Mouse (Mus musculus): ENCODE data around the gene Cops7b. TPM values are rescaled to one million over a fixed set of nuclear protein-coding genes. Genes with fewer than 3 reads are reported as not detected.

Cops7b gene
- polyA plus RNA-seq, 1 experiment from 2014 or later, result 64.6 TPM

GRCm38 (mm10) chr1:86633840-86634750, 51.4 kb downstream of the Cops7b start:
- H3K27me3 ChIP-seq (replicated peaks; ENCODE audit: control insufficient read depth, insufficient read depth, low read length), result no peaks in the 10 kb centered on the region
- no peak overlapping the region for H3K9ac ChIP-seq (replicated peaks; ENCODE audit: low read depth, low read length)
- WGBS, result 48% methylated on average over 7 of the region's 7 CpGs
- no peaks in the 10 kb centered on the region for H3K36me3 ChIP-seq (ENCODE audit: control insufficient read depth, insufficient read depth)
- H3K27ac ChIP-seq (ENCODE audit: low read length), result peak overlapping the region; percentile 37
- peak overlapping the region; percentile 14; the same call in 1 of the 2 replicates for H3K4me3 ChIP-seq (replicated peaks; ENCODE audit: low read length)
- peak overlapping the region; percentile 43 for H3K4me2 ChIP-seq (ENCODE audit: low read length)
- ATAC-seq, result peak; percentile 62
- no peaks in the 10 kb centered on the region for H3K9me3 ChIP-seq (ENCODE audit: control insufficient read depth, low read length)
- 0 out of 2 replicates have a peak, but pooled peaks cover 4% of the 10 kb centered on the region for H3K4me1 ChIP-seq (replicated peaks; ENCODE audit: control insufficient read depth, insufficient read depth, low read length)

DNA sequence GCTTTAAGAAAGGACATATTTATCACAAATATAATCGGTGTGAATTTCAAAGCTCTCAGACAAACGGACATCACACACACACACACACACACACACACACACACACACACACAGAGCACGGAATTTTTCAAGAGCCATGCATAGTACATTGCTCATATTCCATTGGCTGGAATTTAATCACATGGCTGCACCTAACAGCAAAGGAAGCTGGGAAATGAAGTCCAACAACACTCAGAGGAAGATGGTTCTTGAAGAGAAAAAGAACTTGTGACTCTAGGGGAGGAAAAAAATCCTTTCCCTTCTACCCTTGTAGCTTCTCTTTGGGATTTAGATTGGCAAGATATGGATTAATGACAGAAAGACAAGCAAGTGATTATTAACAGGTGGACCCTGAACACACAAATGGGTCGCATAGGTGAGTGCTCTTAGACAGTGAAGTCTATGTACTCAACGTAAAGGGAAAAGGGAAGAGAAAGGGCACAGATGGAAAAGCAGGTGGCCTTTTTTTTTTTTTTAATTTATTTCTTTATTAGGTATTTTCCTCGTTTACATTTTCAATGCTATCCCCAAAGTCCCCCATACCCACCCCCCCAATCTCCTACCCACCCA, 52.2 kb downstream of the Cops7b start:
- no peaks in the 10 kb centered on the region for H3K9me3 ChIP-seq (ENCODE audit: control insufficient read depth, low read length)
- no peak overlapping the region for H3K9ac ChIP-seq (replicated peaks; ENCODE audit: low read depth, low read length)
- H3K4me1 ChIP-seq (replicated peaks; ENCODE audit: control insufficient read depth, insufficient read depth, low read length), result 0 out of 2 replicates have a peak, but pooled peaks cover 4% of the 10 kb centered on the region
- H3K36me3 ChIP-seq (ENCODE audit: control insufficient read depth, insufficient read depth), result no peaks in the 10 kb centered on the region
- no peak overlapping the region for H3K27ac ChIP-seq (ENCODE audit: low read length)
- ATAC-seq, result peak; percentile 94
- peak overlapping the region; percentile 14; the same call in 1 of the 2 replicates for H3K4me3 ChIP-seq (replicated peaks; ENCODE audit: low read length)
- no peaks in the 10 kb centered on the region for H3K27me3 ChIP-seq (replicated peaks; ENCODE audit: control insufficient read depth, insufficient read depth, low read length)
- peak overlapping the region; percentile 43 for H3K4me2 ChIP-seq (ENCODE audit: low read length)
- WGBS, result 56% methylated on average over 6 of the region's 6 CpGs

DNA sequence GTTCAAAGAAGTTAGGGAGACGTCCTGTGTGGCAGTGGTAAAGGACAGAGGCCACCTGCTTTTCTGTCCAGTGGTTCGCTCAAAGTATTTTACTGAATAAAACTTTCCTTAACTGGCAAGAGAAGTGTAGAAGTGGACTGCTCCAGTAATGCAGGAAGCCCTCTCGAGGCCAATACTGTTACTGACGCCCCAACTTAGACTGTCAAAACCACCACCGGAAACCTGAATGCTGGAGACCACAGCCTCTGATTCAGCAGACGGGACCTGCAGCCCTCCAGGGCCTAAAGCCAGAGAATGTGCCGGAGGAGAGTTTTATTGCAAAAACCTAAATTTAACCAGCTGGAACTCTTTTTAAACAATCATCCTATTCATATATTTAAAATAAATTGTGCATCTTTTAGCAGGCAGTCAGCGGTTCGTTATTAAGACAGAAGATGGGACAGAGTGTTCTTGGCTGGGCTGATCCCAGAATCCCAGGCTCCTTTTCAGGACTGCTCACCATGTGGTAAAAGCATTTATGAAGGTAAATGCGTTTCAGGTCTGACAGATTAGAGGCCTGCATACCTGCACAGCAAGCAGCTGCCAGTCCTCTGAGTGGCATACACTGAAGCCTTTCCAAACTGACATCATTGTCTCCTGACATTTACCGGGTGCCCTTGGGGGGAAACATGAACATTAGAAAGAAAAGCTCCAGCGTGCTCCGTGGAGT, 60.6 kb downstream of the Cops7b start:
- Histone ChIP-seq H3K4me1 (replicated peaks; ENCODE audit: control insufficient read depth, insufficient read depth, low read length) (no peaks in the 10 kb centered on the region), H3K4me2 (ENCODE audit: low read length) (no peak overlapping the region), H3K36me3 (ENCODE audit: control insufficient read depth, insufficient read depth) (no peaks in the 10 kb centered on the region), H3K4me3 (replicated peaks; ENCODE audit: low read length) (no peak overlapping the region), H3K27me3 (replicated peaks; ENCODE audit: control insufficient read depth, insufficient read depth, low read length) (no peaks in the 10 kb centered on the region), H3K27ac (ENCODE audit: low read length) (no peak overlapping the region), H3K9me3 (ENCODE audit: control insufficient read depth, low read length) (no peaks in the 10 kb centered on the region), H3K9ac (replicated peaks; ENCODE audit: low read depth, low read length) (no peak overlapping the region)
- 50% methylated on average over 13 of the region's 13 CpGs for WGBS
- no peak for ATAC-seq

DNA sequence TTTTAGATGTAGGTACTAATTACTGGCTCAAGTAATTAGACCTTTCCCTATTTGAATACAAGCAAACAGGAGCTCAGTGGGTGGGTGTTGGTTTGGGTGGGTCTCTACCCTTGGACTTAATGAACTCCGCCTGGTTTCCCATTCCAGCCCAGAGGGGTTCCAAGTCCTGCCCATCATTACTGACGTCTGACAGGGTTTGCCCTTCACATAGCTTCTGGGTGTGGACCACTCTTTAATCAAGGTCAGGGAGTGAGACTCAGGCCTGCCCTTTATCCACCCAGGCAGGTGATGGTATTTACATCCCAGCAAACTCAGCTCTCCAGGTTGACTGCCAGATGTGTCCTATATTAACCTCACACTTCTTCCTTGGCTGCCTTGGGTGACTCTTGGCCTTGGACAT, 64.8 kb downstream of the Cops7b start:
- no peaks in the 10 kb centered on the region for H3K4me1 ChIP-seq (replicated peaks; ENCODE audit: control insufficient read depth, insufficient read depth, low read length)
- no peaks in the 10 kb centered on the region for H3K27me3 ChIP-seq (replicated peaks; ENCODE audit: control insufficient read depth, insufficient read depth, low read length)
- no peak for ATAC-seq
- no peak overlapping the region for H3K4me3 ChIP-seq (replicated peaks; ENCODE audit: low read length)
- H3K9ac ChIP-seq (replicated peaks; ENCODE audit: low read depth, low read length), result no peak overlapping the region
- no peak overlapping the region for H3K27ac ChIP-seq (ENCODE audit: low read length)
- no peak overlapping the region for H3K4me2 ChIP-seq (ENCODE audit: low read length)
- 37% methylated on average over 2 of the region's 2 CpGs for WGBS
- no peaks in the 10 kb centered on the region for H3K36me3 ChIP-seq (ENCODE audit: control insufficient read depth, insufficient read depth)
- H3K9me3 ChIP-seq (ENCODE audit: control insufficient read depth, low read length), result no peaks in the 10 kb centered on the region

- Histone ChIP-seq H3K27me3 (replicated peaks; ENCODE audit: control insufficient read depth, insufficient read depth, low read length) (no peaks in the 10 kb centered on the region), H3K4me3 (replicated peaks; ENCODE audit: low read length) (no peak overlapping the region), H3K4me1 (replicated peaks; ENCODE audit: control insufficient read depth, insufficient read depth, low read length) (no peaks in the 10 kb centered on the region), H3K4me2 (ENCODE audit: low read length) (no peak overlapping the region), H3K27ac (ENCODE audit: low read length) (no peak overlapping the region), H3K9me3 (ENCODE audit: control insufficient read depth, low read length) (no peaks in the 10 kb centered on the region), H3K9ac (replicated peaks; ENCODE audit: low read depth, low read length) (no peak overlapping the region), H3K36me3 (ENCODE audit: control insufficient read depth, insufficient read depth) (no peaks in the 10 kb centered on the region)
- ATAC-seq, result peak; percentile 31; the same call in 1 of the 2 replicates
- WGBS, result 13% methylated on average over 6 of the region's 6 CpGs
Measured at GRCm38 (mm10) chr1:86650272-86650671, 67.6 kb downstream of the Cops7b start.

DNA sequence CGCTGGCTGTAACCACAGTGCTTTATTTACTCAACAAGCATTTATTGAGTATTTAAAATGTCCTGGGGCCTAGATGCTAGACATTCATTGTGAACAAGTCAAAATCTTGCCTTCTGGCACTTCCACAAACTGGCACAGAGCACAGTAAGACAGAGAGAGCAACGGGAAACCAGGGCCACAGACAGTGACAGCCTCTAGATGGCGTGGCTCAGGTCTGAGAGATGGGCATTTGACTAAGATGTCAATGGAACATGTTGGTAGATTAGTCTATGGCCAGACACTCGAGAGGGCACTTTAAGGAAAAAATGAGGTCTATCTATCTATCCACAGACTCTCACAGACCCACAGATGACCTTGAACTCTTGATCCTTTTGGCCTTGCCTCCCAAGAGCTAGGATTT, 70.0 kb downstream of the Cops7b start:
- H3K27me3 ChIP-seq (replicated peaks; ENCODE audit: control insufficient read depth, insufficient read depth, low read length), result no peaks in the 10 kb centered on the region
- no peak overlapping the region for H3K4me2 ChIP-seq (ENCODE audit: low read length)
- H3K4me1 ChIP-seq (replicated peaks; ENCODE audit: control insufficient read depth, insufficient read depth, low read length), result no peaks in the 10 kb centered on the region
- WGBS, result 59% methylated on average over 4 of the region's 4 CpGs
- ATAC-seq, result no peak
- H3K4me3 ChIP-seq (replicated peaks; ENCODE audit: low read length), result no peak overlapping the region
- H3K27ac ChIP-seq (ENCODE audit: low read length), result no peak overlapping the region
- no peaks in the 10 kb centered on the region for H3K9me3 ChIP-seq (ENCODE audit: control insufficient read depth, low read length)
- H3K9ac ChIP-seq (replicated peaks; ENCODE audit: low read depth, low read length), result no peak overlapping the region
- no peaks in the 10 kb centered on the region for H3K36me3 ChIP-seq (ENCODE audit: control insufficient read depth, insufficient read depth)

- 62% methylated on average over 5 of the region's 5 CpGs for WGBS
- Histone ChIP-seq H3K4me2 (ENCODE audit: low read length) (no peak overlapping the region), H3K4me1 (replicated peaks; ENCODE audit: control insufficient read depth, insufficient read depth, low read length) (no peaks in the 10 kb centered on the region), H3K9ac (replicated peaks; ENCODE audit: low read depth, low read length) (no peak overlapping the region), H3K36me3 (ENCODE audit: control insufficient read depth, insufficient read depth) (no peaks in the 10 kb centered on the region), H3K9me3 (ENCODE audit: control insufficient read depth, low read length) (no peaks in the 10 kb centered on the region), H3K4me3 (replicated peaks; ENCODE audit: low read length) (no peak overlapping the region), H3K27me3 (replicated peaks; ENCODE audit: control insufficient read depth, insufficient read depth, low read length) (no peaks in the 10 kb centered on the region), H3K27ac (ENCODE audit: low read length) (no peak overlapping the region)
- ATAC-seq, result no peak
Measured at GRCm38 (mm10) chr1:86657071-86657470, 74.4 kb downstream of the Cops7b start.

Data from forebrain, embryonic 16.5 days (tissue).